Comparison of ENCODE assay signal across 17 mouse cellular contexts in genomic region chr10:87865712-87866111, GRCm38 (mm10). TPM values are rescaled to one million over a fixed set of nuclear protein-coding genes. Genes with fewer than 3 reads are reported as not detected.
"Had no signal": no experiment of that assay in that cellular context is flagged by ENCODE, and none has a peak within 500 bp of the region (broad histone marks: within the 10 kb centered on the region; RNA-seq: fewer than 3 reads in every experiment).

No protein-coding gene starts in this region.

- DNase-seq: liver, postnatal 0 days; lung, adult 2 months; lung, postnatal 10 days; right cerebral cortex, postnatal 14 days; thymus, adult 2 months; thymus, postnatal 25 days; thymus, postnatal 4 days had no signal

- H3K9me3 ChIP-seq: lung, embryonic 15.5 days; megakaryocyte, embryonic 14.5 days; midbrain, embryonic 13.5 days; midbrain, embryonic 15.5 days; neural tube, embryonic 12.5 days; stomach, embryonic 15.5 days had no signal

- H3K4me3 ChIP-seq: lung, embryonic 15.5 days; megakaryocyte, embryonic 14.5 days; midbrain, embryonic 13.5 days; midbrain, embryonic 15.5 days; neural tube, embryonic 12.5 days; stomach, embryonic 15.5 days had no signal

- H3K27ac ChIP-seq: lung, embryonic 15.5 days; macrophage; midbrain, embryonic 13.5 days; midbrain, embryonic 15.5 days; neural tube, embryonic 12.5 days; stomach, embryonic 15.5 days; stomach, postnatal 0 days had no signal

- H3K36me3 ChIP-seq: lung, embryonic 15.5 days; midbrain, embryonic 13.5 days; midbrain, embryonic 15.5 days; neural tube, embryonic 12.5 days; stomach, embryonic 15.5 days had no signal

- H3K4me2 ChIP-seq: lung, embryonic 15.5 days; midbrain, embryonic 11.5 days; midbrain, embryonic 13.5 days; midbrain, embryonic 15.5 days; neural tube, embryonic 12.5 days; stomach, embryonic 15.5 days had no signal

- H3K9ac ChIP-seq: liver, postnatal 0 days; lung, embryonic 15.5 days; midbrain, embryonic 13.5 days; midbrain, embryonic 15.5 days; neural tube, embryonic 12.5 days; stomach, embryonic 15.5 days had no signal

- ATAC-seq: liver, postnatal 0 days; midbrain, embryonic 13.5 days; midbrain, embryonic 15.5 days had no signal

- H3K27me3 ChIP-seq: neural tube, embryonic 12.5 days; stomach, embryonic 15.5 days had no signal

RNA-seq across cellular contexts. Expression of gene Igf1, which starts 7.6 kb away (rescaled TPM):
- total RNA-seq: monocyte, adult 5-6 weeks had no signal
